Mouse (Mus musculus) lung, embryonic 14.5 days (tissue): Measurements from ENCODE around the gene Med14. TPM values are rescaled to one million over a fixed set of nuclear protein-coding genes. Genes with fewer than 3 reads are reported as not detected.

Experiments
- ATAC-seq: fragments of 200-750 bp; cut with Nextera tagmentation; 2 replicates; pipeline ENCODE4 v1.8.0; 2017; ENCODE audit warnings: mild to moderate bottlenecking, moderate TSS enrichment, moderate library complexity; ENCODE audit not compliant: insufficient read depth
- DNase-seq: peaks from one replicate; pipeline ENCODE4 v3.0.0-alpha.2; 2015
- H3K27ac ChIP-seq: fragments of 300-500 bp; sonication (generic); 2 replicates; pipeline ENCODE4 v1.5.1; 2014; ENCODE audit warnings: low read depth, mild to moderate bottlenecking, moderate library complexity
- H3K27me3 ChIP-seq: fragments of 300-500 bp; sonication (generic); 2 replicates; pipeline ENCODE4 v1.6.1; 2014; ENCODE audit warnings: low read length, control low read depth; ENCODE audit not compliant: insufficient read depth
- H3K36me3 ChIP-seq: fragments of 300-500 bp; sonication (generic); 2 replicates; pipeline ENCODE4 v1.6.1; 2014; ENCODE audit warnings: control low read depth; ENCODE audit not compliant: insufficient read depth
- H3K4me1 ChIP-seq: fragments of 300-500 bp; sonication (generic); 2 replicates; pipeline ENCODE4 v1.6.1; 2014; ENCODE audit warnings: antibody characterized with exemption, control low read depth; ENCODE audit not compliant: insufficient read depth
- H3K4me2 ChIP-seq: fragments of 300-500 bp; sonication (generic); 2 replicates; pipeline ENCODE4 v1.6.1; 2014; ENCODE audit warnings: mild to moderate bottlenecking
- H3K4me3 ChIP-seq: fragments of 300-500 bp; sonication (generic); 2 replicates; pipeline ENCODE4 v1.5.1; 2014; ENCODE audit warnings: low read depth, low read length
- H3K9ac ChIP-seq: fragments of 300-500 bp; sonication (generic); 2 replicates; pipeline ENCODE4 v1.6.1; 2014
- H3K9me3 ChIP-seq: fragments of 300-500 bp; sonication (generic); 2 replicates; pipeline ENCODE4 v1.6.1; 2016; ENCODE audit warnings: low read depth, low read length, control low read depth
- CTCF ChIP-seq: IDR thresholded peaks from 2 replicates; pipeline ENCODE4 v1.5.1; 2016; ENCODE audit warnings: antibody characterized with exemption, low read depth
- WGBS: fragments of 180-500 bp; shearing (Covaris S2); extraction: QIAGEN DNeasy Blood & Tissue Kit; methylation state at CpG from one replicate; pipeline ENCODE4 v1.1.7; 2014; 5-methylcytosine and 5-hydroxymethylcytosine counted together
- polyA plus RNA-seq: library from polyadenylated mRNA; unstranded; fragments of >200 nt; fragmentation: Nextera tagmentation; extraction: Ambion mirVana; gene quantifications from 2 replicates; pipeline ENCODE4 v1.2.1, GENCODE M21; 2014

Med14 gene
- polyA plus RNA-seq, 1 experiment from 2014 or later = 21.0 TPM

GRCm38 (mm10) chrX:12673054-12673775 lies 88.7 kb downstream of the Med14 start, which contains the start of gene 1810030O07Rik:
Gene 1810030O07Rik, minus strand, starts transcription at chrX:12673668.
- H3K27me3 ChIP-seq = no peaks in the 10 kb centered on the region
- peak; percentile 95 for DNase-seq
- peak; percentile 100 for ATAC-seq
- no peaks in the 10 kb centered on the region for H3K9me3 ChIP-seq
- H3K4me2 ChIP-seq = peak within 1 kb of the TSS; percentile 61
- no peak for TF ChIP-seq CTCF
- H3K4me3 ChIP-seq = peak within 1 kb of the TSS; percentile 61
- H3K9ac ChIP-seq = peak within 1 kb of the TSS; percentile 66
- peak within 1 kb of the TSS; percentile 81 for H3K27ac ChIP-seq
- H3K4me1 ChIP-seq = no peaks in the 10 kb centered on the region
- peaks cover 10% of the 10 kb centered on the region; the same call in 1 of the 2 replicates for H3K36me3 ChIP-seq
- 6% methylated on average over 42 of the region's 42 CpGs for WGBS

GRCm38 (mm10) chrX:12653879-12654278 lies 108.0 kb downstream of the Med14 start:
- Histone ChIP-seq H3K27ac (no peak overlapping the region), H3K4me2 (no peak overlapping the region), H3K27me3 (no peaks in the 10 kb centered on the region), H3K36me3 (peaks cover 22% of the 10 kb centered on the region), H3K9me3 (no peaks in the 10 kb centered on the region), H3K9ac (no peak overlapping the region), H3K4me3 (no peak overlapping the region), H3K4me1 (no peaks in the 10 kb centered on the region)
- no peak for DNase-seq
- WGBS = 61% methylated on average over 2 of the region's 2 CpGs
- ATAC-seq = no peak
- no peak for TF ChIP-seq CTCF

- Histone ChIP-seq H3K36me3 (peaks cover 15% of the 10 kb centered on the region), H3K27ac (no peak overlapping the region), H3K27me3 (no peaks in the 10 kb centered on the region), H3K4me3 (no peak overlapping the region), H3K4me2 (no peak overlapping the region), H3K9me3 (no peaks in the 10 kb centered on the region), H3K9ac (no peak overlapping the region), H3K4me1 (no peaks in the 10 kb centered on the region)
- ATAC-seq (no peak), DNase-seq (no peak)
- TF ChIP-seq CTCF = no peak
- 85% methylated on average over 16 of the region's 16 CpGs for WGBS
Measured at GRCm38 (mm10) chrX:12651906-12652305, 110.0 kb downstream of the Med14 start.

- H3K4me2 ChIP-seq = no peak overlapping the region
- H3K27ac ChIP-seq = no peak overlapping the region
- no peaks in the 10 kb centered on the region for H3K9me3 ChIP-seq
- WGBS = 61% methylated on average over 12 of the region's 12 CpGs
- no peak overlapping the region for H3K4me3 ChIP-seq
- ATAC-seq = no peak
- H3K4me1 ChIP-seq = no peaks in the 10 kb centered on the region
- no peak for TF ChIP-seq CTCF
- peak; percentile 48 for DNase-seq
- H3K9ac ChIP-seq = no peak overlapping the region
- H3K36me3 ChIP-seq = no peaks in the 10 kb centered on the region
- H3K27me3 ChIP-seq = no peaks in the 10 kb centered on the region
Measured at GRCm38 (mm10) chrX:12645531-12646304, 116.2 kb downstream of the Med14 start.

- 47% methylated on average over 2 of the region's 2 CpGs for WGBS
- no peak overlapping the region for H3K4me3 ChIP-seq
- H3K9me3 ChIP-seq = no peaks in the 10 kb centered on the region
- H3K4me2 ChIP-seq = no peak overlapping the region
- no peaks in the 10 kb centered on the region for H3K36me3 ChIP-seq
- no peak overlapping the region for H3K27ac ChIP-seq
- DNase-seq (no peak), ATAC-seq (no peak)
- H3K4me1 ChIP-seq = no peaks in the 10 kb centered on the region
- H3K27me3 ChIP-seq = no peaks in the 10 kb centered on the region
- no peak for TF ChIP-seq CTCF
- no peak overlapping the region for H3K9ac ChIP-seq
Measured at GRCm38 (mm10) chrX:12644976-12645375, 116.9 kb downstream of the Med14 start.

Other genes starting within 250 kb of the Med14 start
- gene Atp6ap2, start 174.3 kb downstream of the Med14 start, polyA plus RNA-seq = 72.9 and 77.0 TPM in 2 replicates
- 45.6 and 49.5 TPM in 2 replicates for gene 1810030O07Rik, start 88.4 kb downstream of the Med14 start, polyA plus RNA-seq